Mouse (Mus musculus) G1E-ER4 (cell line): ENCODE data around the gene Olfr1392. TPM values are rescaled to one million over a fixed set of nuclear protein-coding genes. Genes with fewer than 3 reads are reported as not detected.

ENCODE experiments used
- GATA1 ChIP-seq: IDR thresholded peaks from one replicate; pipeline ENCODE4 v1.8.0; 2012; ENCODE audit warnings: low read length, inconsistent platforms
- polyA plus RNA-seq: library from polyadenylated mRNA; stranded (reverse); fragments of >175 nt; gene quantifications from 2 replicates; pipeline ENCODE4 v1.2.3, GENCODE M21; 2012

Gene Olfr1392
- polyA plus RNA-seq, 1 experiment: not detected

- TF ChIP-seq GATA1: no peak
Observed at GRCm38 (mm10) chr11:49337150-49337832, 52.2 kb downstream of the Olfr1392 start.

Other genes starting within 250 kb of the Olfr1392 start
- gene 9930111J21Rik2, start 234.0 kb upstream of the Olfr1392 start, polyA plus RNA-seq: 0.01 and 0.02 TPM in 2 replicates
- gene Tgtp2, start 221.1 kb upstream of the Olfr1392 start, polyA plus RNA-seq: 0.59 and 0.72 TPM in 2 replicates
- 0.44 and 0.90 TPM in 2 replicates for gene Ifi47, start 208.7 kb upstream of the Olfr1392 start, polyA plus RNA-seq
- not detected in 2 replicates for gene Olfr1396, start 170.4 kb upstream of the Olfr1392 start, polyA plus RNA-seq
- not detected in 2 replicates for gene Olfr1395, start 143.0 kb upstream of the Olfr1392 start, polyA plus RNA-seq
- gene Olfr1394, start 130.9 kb upstream of the Olfr1392 start, polyA plus RNA-seq: not detected in 2 replicates
- gene Btnl9, start 98.1 kb upstream of the Olfr1392 start, polyA plus RNA-seq: not detected in 2 replicates
- 6.1 and 8.3 TPM in 2 replicates for gene Zfp62, start 82.0 kb upstream of the Olfr1392 start, polyA plus RNA-seq
- gene Mgat1, start 41.1 kb upstream of the Olfr1392 start, polyA plus RNA-seq: 44.7 and 51.8 TPM in 2 replicates
- not detected in 2 replicates for gene Olfr1393, start 7.0 kb upstream of the Olfr1392 start, polyA plus RNA-seq
- not detected in 2 replicates for gene Olfr10, start 19.5 kb downstream of the Olfr1392 start, polyA plus RNA-seq
- gene Olfr1391, start 37.5 kb downstream of the Olfr1392 start, polyA plus RNA-seq: not detected in 2 replicates
- gene Olfr1390, start 49.9 kb downstream of the Olfr1392 start, polyA plus RNA-seq: not detected in 2 replicates
- not detected in 2 replicates for gene Olfr1389, start 137.8 kb downstream of the Olfr1392 start, polyA plus RNA-seq
- 0.03 TPM in 1 of 2 replicates, not detected in the other for gene Olfr1388, start 151.3 kb downstream of the Olfr1392 start, polyA plus RNA-seq
- not detected in 2 replicates for gene Olfr1387, start 170.1 kb downstream of the Olfr1392 start, polyA plus RNA-seq
- not detected in 2 replicates for gene Olfr1386, start 179.8 kb downstream of the Olfr1392 start, polyA plus RNA-seq
- gene Olfr1385, start 203.8 kb downstream of the Olfr1392 start, polyA plus RNA-seq: not detected in 2 replicates
- gene Olfr1384, start 221.4 kb downstream of the Olfr1392 start, polyA plus RNA-seq: not detected in 2 replicates
- not detected in 2 replicates for gene Olfr1383, start 234.4 kb downstream of the Olfr1392 start, polyA plus RNA-seq
- gene Olfr1382, start 243.0 kb downstream of the Olfr1392 start, polyA plus RNA-seq: not detected in 2 replicates